Mouse (Mus musculus) CH12F3 (cell line): ENCODE measurements around the gene Clnk.
"Not testable (repeated sequence)": the region's sequence is repeated elsewhere in the genome, so short reads cannot be mapped to it uniquely, and the experiment has no call there.

ENCODE experiments used
- in situ Hi-C: fragments of 300-500 bp; cut with MboI; formaldehyde crosslinking; loops from 2 replicates; pipeline ENCODE4 v1.14.3; 2020; ENCODE audit warnings: low sequenced_read_pairs

The Clnk gene

GRCm38 (mm10) chr5:38876622-38877021 lies at the start of gene Clnk:
TSS of gene Clnk (minus strand) at chr5:38876812.
- in situ Hi-C loops, result no loop called here

GRCm38 (mm10) chr5:38905271-38905670 lies 28.7 kb upstream of the Clnk start:
- in situ Hi-C loops, result no loop called here

GRCm38 (mm10) chr5:38904528-38905044 lies 28.0 kb upstream of the Clnk start:
- in situ Hi-C loops, result no loop called here

GRCm38 (mm10) chr5:38902889-38903288 lies 26.3 kb upstream of the Clnk start:
- in situ Hi-C loops, result no loop called here

- in situ Hi-C loops, result no loop called here
Observed at GRCm38 (mm10) chr5:38899051-38899450, 22.4 kb upstream of the Clnk start.

- in situ Hi-C loops, result no loop called here
Observed at GRCm38 (mm10) chr5:38888646-38889045, 12.0 kb upstream of the Clnk start.

- in situ Hi-C loops, result no loop called here
Observed at GRCm38 (mm10) chr5:38886623-38887275, 10.1 kb upstream of the Clnk start.

- in situ Hi-C loops, result not testable (repeated sequence)
Observed at GRCm38 (mm10) chr5:38882635-38883034, 6.0 kb upstream of the Clnk start.

- in situ Hi-C loops, result no loop called here
Observed at GRCm38 (mm10) chr5:38881728-38882620, 5.4 kb upstream of the Clnk start.

GRCm38 (mm10) chr5:38881416-38881727 lies 4.8 kb upstream of the Clnk start:
- in situ Hi-C loops, result no loop called here

GRCm38 (mm10) chr5:38879989-38880706 lies 3.5 kb upstream of the Clnk start:
- in situ Hi-C loops, result no loop called here

- in situ Hi-C loops, result no loop called here
Observed at GRCm38 (mm10) chr5:38875403-38875802, 1.2 kb downstream of the Clnk start.

- in situ Hi-C loops, result no loop called here
Observed at GRCm38 (mm10) chr5:38874931-38875330, 1.7 kb downstream of the Clnk start.

GRCm38 (mm10) chr5:38872906-38873305 lies 3.7 kb downstream of the Clnk start:
- in situ Hi-C loops, result no loop called here

GRCm38 (mm10) chr5:38871591-38871990 lies 5.0 kb downstream of the Clnk start:
- in situ Hi-C loops, result no loop called here

GRCm38 (mm10) chr5:38870485-38870884 lies 6.1 kb downstream of the Clnk start:
- in situ Hi-C loops, result no loop called here

- in situ Hi-C loops, result no loop called here
Observed at GRCm38 (mm10) chr5:38869976-38870375, 6.6 kb downstream of the Clnk start.

- in situ Hi-C loops, result no loop called here
Observed at GRCm38 (mm10) chr5:38864624-38865023, 12.0 kb downstream of the Clnk start.

GRCm38 (mm10) chr5:38863029-38863428 lies 13.6 kb downstream of the Clnk start:
- in situ Hi-C loops, result no loop called here

- in situ Hi-C loops, result no loop called here
Observed at GRCm38 (mm10) chr5:38862288-38862985, 14.2 kb downstream of the Clnk start.
